Mouse (Mus musculus) spleen, postnatal 10 days (tissue): ENCODE measurements around the gene Klri1.
A peak's percentile ranks its signal among the peaks of the same experiment; 100 is the strongest.
"Not testable (repeated sequence)": the region's sequence is repeated elsewhere in the genome, so short reads cannot be mapped to it uniquely, and the experiment has no call there.

Source experiments
- DNase-seq, 2 experiments: peaks; one replicate each; pipeline ENCODE4 v3.0.0; 2021 to 2022; ENCODE audit warnings: low spot score in 2 of 2

Gene Klri1

GRCm38 (mm10) chr6:129717032-129717431 is at the start of gene Klri1:
Gene Klri1 (minus strand): TSS chr6:129717132.
- DNase-seq, result no peak

DNA sequence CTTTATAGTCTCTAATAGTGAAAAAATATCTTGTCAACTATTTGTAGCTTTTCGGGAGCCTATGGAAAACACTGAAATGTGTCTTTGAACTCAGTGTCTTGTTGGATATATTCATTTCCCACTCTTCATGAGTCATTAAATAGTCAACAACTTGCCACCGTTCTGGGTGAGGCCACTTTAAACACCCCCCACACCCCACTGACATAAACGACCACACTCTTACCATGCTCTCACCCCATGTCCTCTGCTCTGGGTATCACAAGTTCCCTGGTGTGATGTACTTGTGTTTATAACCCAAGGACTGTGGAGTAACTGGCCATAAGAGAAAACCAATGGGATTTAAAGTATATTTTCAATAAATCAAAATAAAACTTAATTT is 30.7 kb upstream of the Klri1 start:
- no peak for DNase-seq

GRCm38 (mm10) chr6:129747016-129747653 is 30.2 kb upstream of the Klri1 start:
- no peak for DNase-seq

DNA sequence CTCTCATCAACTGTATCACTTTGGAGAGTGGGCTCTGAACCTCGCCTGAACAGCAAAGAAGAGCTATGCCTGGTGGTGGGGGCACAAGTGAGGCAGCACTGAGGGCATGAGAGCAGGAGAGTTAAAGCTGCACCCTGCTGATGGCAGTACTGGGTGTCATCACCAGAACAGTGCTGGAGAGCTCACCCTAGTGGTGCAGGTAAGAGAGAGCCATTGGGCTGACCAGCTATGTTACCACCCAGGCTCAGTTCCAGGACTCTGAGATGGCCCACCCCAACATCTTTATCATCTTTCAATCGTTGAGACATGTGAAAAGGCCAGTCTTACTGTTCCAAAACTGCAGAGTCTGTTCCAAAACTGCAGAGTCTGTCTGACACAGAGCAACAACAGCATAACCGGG is 29.2 kb upstream of the Klri1 start:
- DNase-seq, result no peak

DNA sequence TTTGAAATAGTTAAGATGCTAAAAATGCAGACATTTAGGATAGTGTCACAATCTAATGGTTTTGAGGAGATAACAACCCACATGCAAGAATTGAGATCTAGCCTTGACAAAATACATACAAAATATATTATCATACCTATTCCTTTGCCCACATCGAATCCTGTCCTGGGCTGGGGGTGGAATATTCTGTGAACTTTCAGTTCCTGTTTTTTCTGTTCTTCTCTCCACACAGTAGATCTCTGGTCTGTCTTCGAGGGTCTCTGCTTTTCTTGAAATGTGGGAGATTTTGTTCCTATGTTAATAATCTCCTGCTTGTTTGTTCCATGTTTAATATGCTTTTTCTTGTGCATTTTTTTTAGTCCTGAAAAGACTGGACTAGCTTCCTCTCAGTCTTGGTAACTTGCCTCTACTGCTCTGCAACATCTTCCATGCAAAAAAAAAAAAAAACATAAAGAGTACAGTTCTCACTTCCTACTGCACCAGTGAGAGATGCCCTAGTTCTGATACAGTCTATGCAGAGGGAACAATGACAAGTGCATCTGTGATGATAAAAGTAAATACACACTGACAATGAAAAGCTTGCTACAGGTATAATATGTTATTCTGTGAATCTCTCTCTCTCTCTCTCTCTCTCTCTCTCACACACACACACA is 23.3 kb upstream of the Klri1 start, which contains the start of gene Klri2:
Gene Klri2, minus strand, starts transcription at position 416 of the 653 bp plus-strand sequence.
- no peak for DNase-seq

GRCm38 (mm10) chr6:129736414-129736813 is 19.5 kb upstream of the Klri1 start:
- no peak for DNase-seq

DNA sequence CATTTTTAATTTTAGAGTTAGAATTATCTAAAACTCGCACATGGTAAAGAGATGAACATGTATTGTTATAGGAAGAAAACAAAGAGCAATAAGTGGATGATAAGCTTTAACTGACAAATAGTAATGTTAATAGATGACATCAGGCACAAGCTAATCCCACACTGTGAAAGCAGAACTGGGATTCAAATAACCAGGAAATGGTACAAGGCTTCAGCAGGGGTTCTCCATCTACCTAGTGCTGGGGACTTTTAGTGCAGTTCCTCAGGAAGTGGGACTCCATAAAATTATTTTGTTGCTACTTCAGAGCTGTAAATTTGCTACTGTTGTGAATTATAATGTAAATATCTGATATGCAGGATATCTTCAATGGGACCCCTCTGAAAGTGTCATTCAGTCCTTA is 10.3 kb upstream of the Klri1 start:
- DNase-seq, result no peak

GRCm38 (mm10) chr6:129721390-129721789 is 4.5 kb upstream of the Klri1 start:
- DNase-seq, result no peak

DNA sequence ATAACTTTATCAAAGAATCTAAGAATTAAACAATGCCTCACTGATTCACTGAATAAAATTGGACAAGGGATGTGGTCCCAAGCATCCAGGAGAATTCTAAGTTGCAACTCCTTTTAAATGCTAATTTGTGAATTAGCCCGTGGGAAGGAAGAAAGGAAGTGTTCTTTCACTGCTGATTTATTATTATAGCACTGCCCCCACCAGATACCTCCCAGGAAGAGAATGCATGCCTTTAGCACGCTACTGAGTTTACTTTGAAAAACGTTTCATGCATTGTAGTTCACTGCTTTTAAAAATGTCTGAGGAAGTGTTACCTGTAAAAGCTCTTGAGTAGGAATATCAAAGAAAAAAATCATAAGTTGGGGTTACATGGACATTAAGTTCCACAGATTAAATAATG is 3.6 kb upstream of the Klri1 start:
- no peak for DNase-seq

- DNase-seq, result no peak
Observed at GRCm38 (mm10) chr6:129713566-129713965, 3.4 kb downstream of the Klri1 start.

DNA sequence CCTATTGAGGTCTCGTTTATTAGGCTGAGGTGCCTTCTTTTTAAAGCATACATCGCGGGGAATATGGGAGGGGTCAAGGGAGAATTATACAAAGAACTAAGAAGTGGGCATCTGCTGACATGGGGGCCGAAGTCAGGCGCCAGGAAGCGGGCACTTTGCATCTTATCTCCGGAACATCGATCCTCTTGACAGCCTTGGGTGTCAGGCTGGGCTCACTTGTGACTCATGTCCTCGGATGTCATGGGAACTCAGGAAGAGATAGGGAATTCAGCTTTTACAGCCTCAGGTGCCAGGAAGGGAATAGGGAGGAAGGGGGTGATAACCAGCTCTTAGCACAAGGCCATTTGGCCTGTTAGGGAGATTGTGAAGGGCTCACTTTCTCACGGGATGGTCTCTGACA is 25.5 kb downstream of the Klri1 start:
- not testable (repeated sequence) for DNase-seq

- DNase-seq, result peak in 1 of 2 experiments; percentile 14
Observed at GRCm38 (mm10) chr6:129680379-129680778, 36.6 kb downstream of the Klri1 start.

GRCm38 (mm10) chr6:129678873-129679272 is 38.1 kb downstream of the Klri1 start, which contains the start of gene Klrc1:
Gene Klrc1 (minus strand): TSS chr6:129678973.
- DNase-seq, result no peak

- DNase-seq, result not testable (repeated sequence)
Observed at GRCm38 (mm10) chr6:129661301-129661700, 55.6 kb downstream of the Klri1 start.

GRCm38 (mm10) chr6:129660589-129660988 is 56.3 kb downstream of the Klri1 start, which contains the start of gene Klrc2:
Gene Klrc2 (minus strand): TSS chr6:129660689.
- DNase-seq, result not testable (repeated sequence)
